Mouse (Mus musculus): ENCODE measurements around the gene Ttc9c. TPM values are rescaled to one million over a fixed set of nuclear protein-coding genes. Genes with fewer than 3 reads are reported as not detected.

Ttc9c gene
- 99.3 TPM for polyA plus RNA-seq (2014; fragmentation: Illumina TruSeq; extraction: RNeasy Lipid Tissue Mini Kit (QIAGEN cat#74804); ENCODE audit: low replicate concordance)

DNA sequence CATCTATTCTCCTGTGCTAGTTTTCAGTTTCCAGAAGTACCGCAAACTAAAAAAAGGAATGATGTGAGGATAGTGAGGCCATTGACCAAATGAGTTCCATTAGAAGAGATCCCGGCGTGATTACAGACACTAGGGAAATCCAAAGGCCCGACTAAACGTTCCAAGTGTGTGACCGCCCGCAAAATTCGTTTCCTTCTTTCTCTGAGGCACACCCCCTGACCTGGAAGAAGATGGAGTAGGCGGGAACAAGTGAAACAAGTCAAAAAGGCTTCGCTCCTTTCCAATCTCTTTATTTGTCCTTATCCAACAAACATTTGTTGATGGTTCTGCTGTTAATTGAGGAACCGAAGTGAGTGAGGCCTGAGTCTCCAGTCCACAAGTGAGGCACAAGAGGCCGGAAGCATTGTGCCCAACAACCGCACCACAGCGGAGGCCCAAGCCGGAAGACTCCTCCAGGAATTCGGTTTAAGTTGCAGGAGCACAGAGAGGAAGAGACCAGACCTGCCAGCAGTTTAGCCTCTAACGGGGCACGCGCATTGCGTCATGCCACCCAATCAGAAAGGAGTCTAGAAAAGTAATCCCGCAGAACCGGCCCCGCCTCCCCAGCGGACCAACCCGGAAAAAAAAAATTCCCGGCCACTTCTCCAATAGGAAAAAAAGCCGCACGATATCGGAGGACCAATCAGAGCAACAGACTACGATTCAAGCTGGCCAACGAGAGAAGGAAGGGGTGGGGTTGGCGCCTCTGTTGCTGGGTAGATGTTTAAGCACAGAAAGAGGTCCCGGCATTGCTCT lies at the start of gene Ttc9c:
Ttc9c (minus strand) TSS at position 533 of the 795 bp plus-strand sequence.

DNA sequence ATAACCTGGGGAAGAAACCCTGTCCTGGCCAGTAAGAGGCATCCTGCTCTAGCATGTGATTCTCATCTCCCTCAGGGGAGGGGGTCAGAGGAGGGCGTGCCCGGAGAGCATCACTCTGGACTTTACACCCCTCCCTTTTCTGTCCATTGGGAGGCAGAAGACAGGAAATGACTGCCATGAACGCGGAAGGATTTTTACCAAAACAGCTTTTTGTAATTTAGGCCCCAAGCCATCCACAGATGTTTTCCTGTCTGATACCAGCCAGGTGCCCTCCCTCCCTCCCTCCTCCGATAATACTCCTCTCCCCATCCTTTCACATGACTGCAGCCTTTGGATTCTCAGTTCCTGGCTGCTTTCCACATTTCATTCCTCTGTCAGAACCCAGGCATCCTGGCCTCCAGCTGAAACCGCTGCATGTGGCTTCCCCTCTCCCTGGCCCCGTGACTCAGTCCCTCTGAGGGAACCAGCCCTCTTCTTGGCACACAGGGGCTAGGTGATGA lies 31.3 kb upstream of the Ttc9c start, which contains the start of gene Lrrn4cl:
Lrrn4cl (plus strand) TSS at position 367 of the 500 bp plus-strand sequence.

GRCm38 (mm10) chr19:8839103-8839907 lies 20.2 kb upstream of the Ttc9c start, which contains the start of gene Gng3:
Gene Gng3, minus strand, starts transcription at chr19:8839194.

DNA sequence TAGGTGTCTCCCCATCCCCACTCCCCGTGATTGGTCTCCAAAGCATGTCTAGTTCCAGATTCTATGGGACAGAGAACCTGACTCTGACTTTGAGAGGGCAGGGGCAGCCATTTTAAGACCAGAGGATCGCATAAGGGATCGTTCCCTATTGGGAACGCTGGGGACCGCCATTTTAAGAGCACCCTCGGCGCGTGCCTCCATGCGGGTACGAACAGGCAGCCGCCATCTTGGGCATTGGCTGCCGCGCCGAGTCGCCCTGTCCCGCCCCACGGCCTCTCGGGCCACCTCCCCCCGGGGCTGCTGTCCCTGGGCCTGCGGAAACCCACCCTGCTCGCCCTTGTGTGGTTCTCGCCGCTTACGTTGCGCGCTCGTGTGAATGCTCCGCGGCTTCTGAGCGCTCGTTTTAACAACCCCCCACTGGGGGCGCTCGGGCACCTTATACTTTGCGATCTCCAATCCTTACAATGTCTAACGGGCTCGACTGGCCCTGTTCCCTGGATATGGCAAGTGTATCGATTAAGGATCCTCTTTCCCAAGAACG lies 18.2 kb upstream of the Ttc9c start, which contains the start of gene Bscl2:
Bscl2 (plus strand) TSS at position 217 of the 541 bp plus-strand sequence.

DNA sequence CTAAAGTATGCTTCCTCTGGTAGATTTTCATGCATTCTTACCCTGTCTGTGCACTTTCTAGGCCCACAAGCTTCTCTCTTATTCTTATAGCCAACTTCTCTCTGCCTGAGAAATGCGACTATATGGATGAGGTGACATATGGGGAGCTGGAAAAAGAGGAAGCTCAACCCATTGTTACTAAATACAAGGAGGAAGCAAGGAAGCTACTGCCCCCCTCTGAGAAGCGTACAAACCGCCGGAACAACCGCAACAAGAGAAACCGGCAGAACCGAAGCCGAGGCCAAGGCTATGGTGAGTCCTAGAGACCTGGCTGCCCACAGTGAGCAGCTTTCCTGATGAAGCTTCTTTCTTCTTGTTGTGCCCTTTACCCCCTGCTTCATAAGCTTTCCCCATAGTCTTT lies 10.5 kb upstream of the Ttc9c start, which contains the start of gene AC129217.1:
AC129217.1 (plus strand) TSS at position 114 of the 400 bp plus-strand sequence.

GRCm38 (mm10) chr19:8819596-8820423 lies 677 bp upstream of the Ttc9c start, which contains the start of gene Hnrnpul2:
Gene Hnrnpul2, plus strand, starts transcription at chr19:8820010.

GRCm38 (mm10) chr19:8802130-8802821 lies 16.9 kb downstream of the Ttc9c start, which contains the start of gene Zbtb3:
Gene Zbtb3, plus strand, starts transcription at chr19:8802555.

DNA sequence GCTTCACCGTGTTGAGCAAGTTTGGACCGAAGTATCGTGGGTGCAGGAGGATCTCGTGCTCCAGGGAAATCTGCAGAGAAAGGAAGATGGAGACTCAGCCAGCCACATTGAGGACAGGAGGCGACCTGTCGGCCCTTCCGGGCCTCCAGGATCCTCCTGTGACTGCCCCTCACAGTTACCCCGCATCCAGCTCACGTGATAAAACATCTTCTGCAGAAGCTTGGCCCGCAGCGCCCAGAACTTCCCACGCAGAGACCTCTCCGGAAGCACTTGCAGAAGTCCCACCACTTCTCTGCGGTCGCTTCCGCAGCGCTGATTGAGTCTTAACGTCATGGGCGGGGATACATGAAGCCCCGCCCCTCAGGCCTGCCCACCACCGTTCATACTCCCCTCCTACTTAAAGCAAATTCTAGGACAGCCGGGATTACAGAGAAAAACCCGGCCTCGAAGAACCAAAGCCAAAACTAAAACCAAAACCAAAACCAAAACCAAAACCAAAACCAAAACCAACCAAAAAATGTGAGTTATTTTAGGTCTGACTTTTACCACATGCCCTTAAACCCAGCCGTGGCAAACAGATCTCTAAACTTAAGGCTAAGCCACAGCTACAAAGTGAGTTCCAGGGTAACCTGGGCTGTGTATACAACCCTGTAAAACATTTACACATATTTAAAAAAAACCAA lies 20.7 kb downstream of the Ttc9c start, which contains the start of gene Polr2g:
Polr2g (minus strand) TSS at position 314 of the 683 bp plus-strand sequence.

DNA sequence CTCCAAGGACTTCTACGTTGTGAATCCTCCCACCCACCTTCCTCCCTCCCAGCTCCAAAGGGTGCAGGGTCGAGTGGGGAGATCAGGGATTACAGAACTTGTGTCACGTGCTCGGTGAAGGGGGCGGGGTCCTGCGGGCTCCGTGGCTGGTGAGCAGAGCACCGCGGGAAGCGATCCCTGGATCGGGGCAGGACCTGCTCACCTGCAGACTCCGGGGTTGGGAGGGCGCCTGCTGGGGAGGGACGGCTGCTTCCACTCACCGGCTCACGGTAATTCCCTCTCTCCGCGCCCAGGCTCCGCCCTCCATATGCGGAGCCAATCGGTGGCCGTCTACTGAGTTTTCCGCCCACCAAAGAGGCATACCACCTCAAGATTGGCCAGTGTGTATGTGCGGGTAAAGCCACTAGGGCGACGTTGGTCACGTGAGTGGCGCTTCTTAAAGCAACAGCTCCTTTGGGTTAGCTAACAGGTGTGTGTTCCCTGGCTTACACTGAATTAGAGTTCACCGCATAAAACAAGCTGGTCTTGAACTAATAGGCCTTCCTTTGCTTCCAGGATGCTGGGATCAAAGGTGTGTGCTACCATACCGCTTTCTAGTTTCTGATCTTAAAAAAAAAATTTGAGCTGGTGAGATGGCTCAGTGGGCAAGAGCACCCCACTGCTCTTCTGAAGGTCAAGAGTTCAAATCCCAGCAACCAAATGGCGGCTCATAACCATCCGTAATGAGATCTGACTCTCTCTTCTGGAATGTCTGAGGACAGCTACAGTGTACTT lies 32.9 kb downstream of the Ttc9c start, which contains the start of gene Taf6l:
Taf6l (minus strand) TSS at position 410 of the 774 bp plus-strand sequence.

GRCm38 (mm10) chr19:8774086-8774835 lies 44.9 kb downstream of the Ttc9c start, which contains the start of gene Tmem179b:
Gene Tmem179b, minus strand, starts transcription at chr19:8774467.

GRCm38 (mm10) chr19:8770567-8771270 lies 48.4 kb downstream of the Ttc9c start, which contains the start of gene Tmem223:
Gene Tmem223, plus strand, starts transcription at chr19:8770996.

Other genes with a start within 250 kb of the Ttc9c start
- not detected for gene Slc22a8, start 228.1 kb downstream of the Ttc9c start, polyA plus RNA-seq (2014; fragmentation: Illumina TruSeq; extraction: RNeasy Lipid Tissue Mini Kit (QIAGEN cat#74804); ENCODE audit: low replicate concordance)
- not detected for gene Slc22a6, start 201.3 kb downstream of the Ttc9c start, polyA plus RNA-seq (2014; fragmentation: Illumina TruSeq; extraction: RNeasy Lipid Tissue Mini Kit (QIAGEN cat#74804); ENCODE audit: low replicate concordance)
- gene Chrm1, start 155.5 kb downstream of the Ttc9c start, polyA plus RNA-seq (2014; fragmentation: Illumina TruSeq; extraction: RNeasy Lipid Tissue Mini Kit (QIAGEN cat#74804); ENCODE audit: low replicate concordance) = 0.15 TPM
- gene Slc3a2, start 96.0 kb downstream of the Ttc9c start, polyA plus RNA-seq (2014; fragmentation: Illumina TruSeq; extraction: RNeasy Lipid Tissue Mini Kit (QIAGEN cat#74804); ENCODE audit: low replicate concordance) = 206 TPM
- gene Wdr74, start 83.5 kb downstream of the Ttc9c start, polyA plus RNA-seq (2014; fragmentation: Illumina TruSeq; extraction: RNeasy Lipid Tissue Mini Kit (QIAGEN cat#74804); ENCODE audit: low replicate concordance) = 3.9 TPM
- gene 1700092M07Rik, start 78.6 kb downstream of the Ttc9c start, polyA plus RNA-seq (2014; fragmentation: Illumina TruSeq; extraction: RNeasy Lipid Tissue Mini Kit (QIAGEN cat#74804); ENCODE audit: low replicate concordance) = not detected
- gene Stx5a, start 77.9 kb downstream of the Ttc9c start, polyA plus RNA-seq (2014; fragmentation: Illumina TruSeq; extraction: RNeasy Lipid Tissue Mini Kit (QIAGEN cat#74804); ENCODE audit: low replicate concordance) = 85.9 TPM
- gene Nxf1, start 62.3 kb downstream of the Ttc9c start, polyA plus RNA-seq (2014; fragmentation: Illumina TruSeq; extraction: RNeasy Lipid Tissue Mini Kit (QIAGEN cat#74804); ENCODE audit: low replicate concordance) = 75.6 TPM
- gene Tmem223, start 48.3 kb downstream of the Ttc9c start, polyA plus RNA-seq (2014; fragmentation: Illumina TruSeq; extraction: RNeasy Lipid Tissue Mini Kit (QIAGEN cat#74804); ENCODE audit: low replicate concordance) = 15.3 TPM
- gene Tmem179b, start 44.9 kb downstream of the Ttc9c start, polyA plus RNA-seq (2014; fragmentation: Illumina TruSeq; extraction: RNeasy Lipid Tissue Mini Kit (QIAGEN cat#74804); ENCODE audit: low replicate concordance) = 32.6 TPM
- gene Taf6l, start 32.9 kb downstream of the Ttc9c start, polyA plus RNA-seq (2014; fragmentation: Illumina TruSeq; extraction: RNeasy Lipid Tissue Mini Kit (QIAGEN cat#74804); ENCODE audit: low replicate concordance) = not detected
- gene Polr2g, start 20.8 kb downstream of the Ttc9c start, polyA plus RNA-seq (2014; fragmentation: Illumina TruSeq; extraction: RNeasy Lipid Tissue Mini Kit (QIAGEN cat#74804); ENCODE audit: low replicate concordance) = 32.5 TPM
- gene Zbtb3, start 16.8 kb downstream of the Ttc9c start, polyA plus RNA-seq (2014; fragmentation: Illumina TruSeq; extraction: RNeasy Lipid Tissue Mini Kit (QIAGEN cat#74804); ENCODE audit: low replicate concordance) = not detected
- 130 TPM for gene Hnrnpul2, start 677 bp upstream of the Ttc9c start, polyA plus RNA-seq (2014; fragmentation: Illumina TruSeq; extraction: RNeasy Lipid Tissue Mini Kit (QIAGEN cat#74804); ENCODE audit: low replicate concordance)
- gene AC129217.1, start 10.4 kb upstream of the Ttc9c start, polyA plus RNA-seq (2014; fragmentation: Illumina TruSeq; extraction: RNeasy Lipid Tissue Mini Kit (QIAGEN cat#74804); ENCODE audit: low replicate concordance) = 1.2 TPM
- 5.8 TPM for gene Bscl2, start 18.1 kb upstream of the Ttc9c start, polyA plus RNA-seq (2014; fragmentation: Illumina TruSeq; extraction: RNeasy Lipid Tissue Mini Kit (QIAGEN cat#74804); ENCODE audit: low replicate concordance)
- gene Gng3, start 19.9 kb upstream of the Ttc9c start, polyA plus RNA-seq (2014; fragmentation: Illumina TruSeq; extraction: RNeasy Lipid Tissue Mini Kit (QIAGEN cat#74804); ENCODE audit: low replicate concordance) = not detected
- 0.82 TPM for gene Lrrn4cl, start 31.4 kb upstream of the Ttc9c start, polyA plus RNA-seq (2014; fragmentation: Illumina TruSeq; extraction: RNeasy Lipid Tissue Mini Kit (QIAGEN cat#74804); ENCODE audit: low replicate concordance)
- gene Ubxn1, start 52.2 kb upstream of the Ttc9c start, polyA plus RNA-seq (2014; fragmentation: Illumina TruSeq; extraction: RNeasy Lipid Tissue Mini Kit (QIAGEN cat#74804); ENCODE audit: low replicate concordance) = 7.1 TPM
- gene Uqcc3, start 61.6 kb upstream of the Ttc9c start, polyA plus RNA-seq (2014; fragmentation: Illumina TruSeq; extraction: RNeasy Lipid Tissue Mini Kit (QIAGEN cat#74804); ENCODE audit: low replicate concordance) = 1.8 TPM
- 49.2 TPM for gene Lbhd1, start 64.4 kb upstream of the Ttc9c start, polyA plus RNA-seq (2014; fragmentation: Illumina TruSeq; extraction: RNeasy Lipid Tissue Mini Kit (QIAGEN cat#74804); ENCODE audit: low replicate concordance)
- gene Gm49403, start 64.6 kb upstream of the Ttc9c start, polyA plus RNA-seq (2014; fragmentation: Illumina TruSeq; extraction: RNeasy Lipid Tissue Mini Kit (QIAGEN cat#74804); ENCODE audit: low replicate concordance) = not detected
- 12.1 TPM for gene 1810009A15Rik, start 69.5 kb upstream of the Ttc9c start, polyA plus RNA-seq (2014; fragmentation: Illumina TruSeq; extraction: RNeasy Lipid Tissue Mini Kit (QIAGEN cat#74804); ENCODE audit: low replicate concordance)
- not detected for gene Gm49416, start 69.6 kb upstream of the Ttc9c start, polyA plus RNA-seq (2014; fragmentation: Illumina TruSeq; extraction: RNeasy Lipid Tissue Mini Kit (QIAGEN cat#74804); ENCODE audit: low replicate concordance)
- 0.52 TPM for gene Ints5, start 73.7 kb upstream of the Ttc9c start, polyA plus RNA-seq (2014; fragmentation: Illumina TruSeq; extraction: RNeasy Lipid Tissue Mini Kit (QIAGEN cat#74804); ENCODE audit: low replicate concordance)
- gene Ganab, start 78.7 kb upstream of the Ttc9c start, polyA plus RNA-seq (2014; fragmentation: Illumina TruSeq; extraction: RNeasy Lipid Tissue Mini Kit (QIAGEN cat#74804); ENCODE audit: low replicate concordance) = 74.1 TPM
- gene B3gat3, start 101.0 kb upstream of the Ttc9c start, polyA plus RNA-seq (2014; fragmentation: Illumina TruSeq; extraction: RNeasy Lipid Tissue Mini Kit (QIAGEN cat#74804); ENCODE audit: low replicate concordance) = 18.6 TPM
- not detected for gene Rom1, start 110.0 kb upstream of the Ttc9c start, polyA plus RNA-seq (2014; fragmentation: Illumina TruSeq; extraction: RNeasy Lipid Tissue Mini Kit (QIAGEN cat#74804); ENCODE audit: low replicate concordance)
- 1.5 TPM for gene Eml3, start 110.2 kb upstream of the Ttc9c start, polyA plus RNA-seq (2014; fragmentation: Illumina TruSeq; extraction: RNeasy Lipid Tissue Mini Kit (QIAGEN cat#74804); ENCODE audit: low replicate concordance)
- gene Mta2, start 122.5 kb upstream of the Ttc9c start, polyA plus RNA-seq (2014; fragmentation: Illumina TruSeq; extraction: RNeasy Lipid Tissue Mini Kit (QIAGEN cat#74804); ENCODE audit: low replicate concordance) = 44.1 TPM
- gene Tut1, start 134.5 kb upstream of the Ttc9c start, polyA plus RNA-seq (2014; fragmentation: Illumina TruSeq; extraction: RNeasy Lipid Tissue Mini Kit (QIAGEN cat#74804); ENCODE audit: low replicate concordance) = 2.6 TPM
- gene Eef1g, start 147.7 kb upstream of the Ttc9c start, polyA plus RNA-seq (2014; fragmentation: Illumina TruSeq; extraction: RNeasy Lipid Tissue Mini Kit (QIAGEN cat#74804); ENCODE audit: low replicate concordance) = 38.7 TPM
- gene Ahnak, start 170.0 kb upstream of the Ttc9c start, polyA plus RNA-seq (2014; fragmentation: Illumina TruSeq; extraction: RNeasy Lipid Tissue Mini Kit (QIAGEN cat#74804); ENCODE audit: low replicate concordance) = 33.7 TPM